Mouse (Mus musculus): ENCODE results near the gene Mthfs.
"Not testable (repeated sequence)": the region's sequence is repeated elsewhere in the genome, so short reads cannot be mapped to it uniquely, and the experiment has no call there.

The Mthfs gene

GRCm38 (mm10) chr9:89240516-89241019 lies 30.1 kb downstream of the Mthfs start:
- DNase-seq (ENCODE audit: low spot score): not testable (repeated sequence)

DNA sequence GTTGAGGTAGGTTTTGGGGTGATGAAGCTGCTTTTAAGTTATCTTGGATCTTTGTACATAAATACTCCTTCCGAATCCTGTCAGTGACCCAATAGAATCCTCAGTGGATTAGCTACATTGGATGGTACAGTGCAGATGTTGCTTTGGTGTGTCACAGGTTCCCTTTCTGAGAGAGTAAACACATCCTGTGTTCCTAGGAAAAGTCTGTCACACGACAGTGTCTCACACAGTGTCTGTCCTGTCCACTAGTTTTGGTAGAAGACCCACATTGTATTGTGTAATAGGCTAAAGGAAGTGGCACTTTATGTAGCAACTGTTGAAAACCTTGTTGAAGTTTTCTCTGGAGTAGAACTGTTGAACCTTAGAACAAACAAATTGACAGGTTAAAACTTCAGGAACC lies 42.9 kb downstream of the Mthfs start:
- DNase-seq (ENCODE audit: low spot score): no peak

DNA sequence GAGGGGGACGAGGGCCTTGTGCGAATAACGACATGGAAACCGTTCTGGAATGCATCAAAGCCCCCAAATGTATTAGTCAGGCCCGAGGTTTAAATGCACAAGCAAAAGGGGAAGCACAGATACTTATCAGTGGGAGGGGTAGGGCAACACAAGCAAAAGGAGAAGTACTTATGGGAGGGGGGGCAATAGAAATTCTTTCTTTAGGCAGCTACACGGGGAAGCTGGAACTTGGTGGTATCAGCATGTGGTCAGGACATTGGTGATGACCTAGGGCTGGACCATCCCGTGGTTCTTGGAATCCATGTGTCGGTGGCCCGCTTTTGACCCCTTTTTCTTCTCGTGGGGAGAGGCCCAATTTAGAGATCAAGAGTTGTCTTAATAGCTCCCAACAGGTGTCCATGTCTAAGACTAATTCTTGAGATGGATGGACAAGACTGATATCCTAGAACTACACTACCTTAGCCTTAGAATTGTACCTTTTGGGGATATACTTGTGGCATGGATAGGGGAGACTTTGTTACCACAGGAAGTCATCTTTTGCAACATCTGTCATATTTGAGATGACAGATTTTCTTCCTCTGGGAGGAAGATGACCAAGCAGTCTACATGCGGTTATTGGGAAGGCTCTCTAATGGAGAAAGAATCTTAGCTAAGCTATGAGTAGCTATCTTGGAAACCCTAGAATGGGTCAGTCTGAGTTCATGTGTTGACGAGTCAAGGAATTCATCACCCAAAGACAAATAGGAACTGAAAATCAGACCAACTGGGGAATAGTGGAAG lies 46.3 kb downstream of the Mthfs start:
- no peak for DNase-seq (ENCODE audit: low spot score)

DNA sequence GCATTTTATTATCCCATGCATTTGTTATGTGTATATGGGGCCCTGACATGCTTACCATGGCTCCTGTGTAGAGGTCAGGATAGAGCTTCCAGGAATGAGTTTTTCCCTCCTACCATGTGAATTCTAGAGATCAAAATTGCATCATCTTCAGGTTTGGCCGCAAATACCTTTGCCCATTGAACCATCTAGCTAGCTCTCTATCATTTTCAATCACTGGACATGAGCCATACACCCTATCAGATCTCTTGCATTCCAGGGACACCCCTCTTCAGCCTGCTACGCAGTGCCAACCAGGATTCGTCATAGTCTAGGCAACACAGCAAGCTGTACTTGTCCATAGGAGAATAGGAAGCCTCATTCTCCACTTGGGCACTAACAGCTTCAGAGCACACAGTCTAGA lies 53.5 kb downstream of the Mthfs start:
- DNase-seq (ENCODE audit: low spot score): no peak

DNA sequence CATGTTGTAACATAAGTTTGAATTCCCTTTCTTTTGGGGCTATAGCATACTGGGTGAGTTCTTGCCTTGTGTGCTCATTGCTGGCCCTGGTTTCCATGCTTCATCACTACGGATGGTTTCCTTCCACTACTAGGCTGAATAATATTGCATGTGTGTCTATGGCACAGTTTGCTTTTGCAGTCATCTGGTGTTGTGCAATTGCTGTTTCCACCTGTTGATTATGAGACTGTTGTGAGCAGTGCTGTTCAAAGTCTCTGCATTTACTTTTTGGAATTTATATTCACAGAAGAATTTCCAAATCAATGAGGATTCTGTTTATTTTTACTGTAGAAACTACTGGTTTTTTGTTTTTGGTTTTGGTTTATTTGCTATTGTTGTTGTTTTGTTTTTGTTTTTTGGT lies 54.1 kb downstream of the Mthfs start:
- no peak for DNase-seq (ENCODE audit: low spot score)

DNA sequence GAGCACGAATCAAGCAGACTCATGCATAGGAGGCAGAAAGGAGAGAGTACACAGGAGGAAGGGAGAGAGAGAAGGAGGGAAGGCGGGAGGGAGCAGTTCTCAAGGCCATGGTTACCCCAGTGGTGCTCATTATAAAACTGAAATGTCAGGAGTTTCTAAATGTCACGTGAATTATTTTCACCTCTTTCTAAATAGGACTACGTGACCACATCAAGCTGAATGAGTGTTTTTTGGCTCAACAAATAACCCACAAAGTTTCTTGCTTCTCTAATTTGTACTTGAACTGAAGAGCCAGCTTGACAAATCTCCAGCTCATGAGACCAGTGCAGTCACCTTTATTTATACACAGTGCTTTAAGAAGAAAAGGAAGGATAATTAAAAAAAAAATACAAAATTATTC lies 56.6 kb downstream of the Mthfs start:
- DNase-seq (ENCODE audit: low spot score): no peak

- DNase-seq (ENCODE audit: low spot score): no peak
These were observed 57.1 kb downstream of the Mthfs start for GRCm38 (mm10) chr9:89267572-89267971.

DNA sequence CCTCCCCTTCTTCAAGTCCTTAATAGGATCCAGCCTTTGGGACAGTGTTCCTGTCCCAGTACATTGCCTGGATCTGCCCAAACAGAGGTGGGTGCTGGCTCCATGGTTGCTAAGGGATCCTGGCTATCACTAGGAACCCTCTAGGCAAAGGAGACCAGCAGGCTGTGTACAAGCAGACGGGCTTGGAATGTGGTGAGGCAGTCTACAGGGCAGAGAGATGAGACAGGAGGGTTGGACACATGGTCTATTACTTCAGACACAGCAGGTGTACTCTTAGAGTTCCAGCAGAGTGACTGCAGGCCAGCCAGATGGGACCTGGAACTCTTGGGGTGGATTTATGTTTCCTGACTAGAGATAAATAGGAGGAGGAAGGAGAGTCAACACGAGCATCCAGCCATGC lies 59.9 kb downstream of the Mthfs start:
- DNase-seq (ENCODE audit: low spot score): no peak

GRCm38 (mm10) chr9:89273766-89274165 lies 63.3 kb downstream of the Mthfs start:
- no peak for DNase-seq (ENCODE audit: low spot score)

DNA sequence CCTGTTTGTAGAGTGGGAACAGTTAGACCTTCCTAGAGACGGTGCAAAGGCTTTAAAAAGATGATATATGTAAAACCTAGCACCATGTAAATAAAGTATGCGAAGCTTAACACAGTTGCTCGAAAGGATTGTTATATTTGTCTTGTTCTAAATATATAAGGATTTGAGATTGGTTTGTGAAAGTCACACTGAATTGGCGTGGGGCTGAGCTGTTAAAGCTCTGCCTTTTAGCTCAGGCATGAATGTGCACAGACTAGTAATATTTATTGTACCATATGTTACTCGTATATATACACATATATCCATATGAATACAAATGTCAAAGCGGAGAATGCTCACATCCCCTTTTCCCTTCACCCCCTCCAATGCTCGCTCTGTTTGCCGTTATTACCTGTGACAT lies 67.7 kb downstream of the Mthfs start:
- DNase-seq (ENCODE audit: low spot score): no peak

- no peak for DNase-seq (ENCODE audit: low spot score)
These were observed 72.0 kb downstream of the Mthfs start for GRCm38 (mm10) chr9:89282374-89283068.

- no peak for DNase-seq (ENCODE audit: low spot score)
These were observed 77.6 kb downstream of the Mthfs start for GRCm38 (mm10) chr9:89288037-89288436.

- DNase-seq (ENCODE audit: low spot score): no peak
These were observed 82.9 kb downstream of the Mthfs start for GRCm38 (mm10) chr9:89293364-89293763.

DNA sequence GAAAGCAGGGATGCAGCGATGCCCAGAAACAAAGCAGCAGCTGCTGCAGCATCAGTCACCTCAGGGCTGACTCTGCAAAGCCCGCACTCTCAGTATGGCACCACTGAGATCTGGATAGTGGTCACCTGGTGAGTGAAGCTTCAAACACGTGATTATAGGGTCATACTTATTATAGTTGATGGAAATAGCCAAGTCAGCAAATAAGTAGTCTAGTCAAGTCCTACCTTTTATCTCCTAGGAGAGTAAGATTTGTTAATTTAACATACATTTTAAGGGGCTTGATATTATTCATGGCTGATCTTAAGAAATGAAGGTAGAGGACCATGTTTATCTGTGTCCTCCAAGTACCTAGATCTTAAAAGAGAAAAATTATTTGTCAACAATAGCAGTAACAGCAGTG lies 83.6 kb downstream of the Mthfs start:
- DNase-seq (ENCODE audit: low spot score): no peak

DNA sequence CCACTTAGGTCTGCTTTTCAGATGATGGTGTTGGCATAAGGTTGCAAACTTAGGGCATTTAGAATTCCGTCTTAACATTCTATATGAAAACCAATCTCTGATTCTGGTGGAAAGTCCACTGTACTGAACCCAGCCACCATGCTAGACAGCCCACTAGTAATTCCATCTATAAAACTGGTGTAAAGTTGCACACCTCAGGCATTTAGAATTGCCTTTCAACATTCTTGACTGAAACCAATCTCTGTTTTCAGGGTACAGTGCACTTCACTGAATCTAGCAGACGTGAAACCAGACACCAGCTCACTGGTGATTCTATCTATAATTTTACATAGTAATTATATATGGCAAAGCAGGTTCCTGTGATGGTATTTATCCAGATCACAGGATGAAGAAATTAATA lies 95.2 kb downstream of the Mthfs start:
- no peak for DNase-seq (ENCODE audit: low spot score)

- no peak for DNase-seq (ENCODE audit: low spot score)
These were observed 98.1 kb downstream of the Mthfs start for GRCm38 (mm10) chr9:89308357-89309194.

- no peak for DNase-seq (ENCODE audit: low spot score)
These were observed 98.7 kb downstream of the Mthfs start for GRCm38 (mm10) chr9:89309195-89309535.

DNA sequence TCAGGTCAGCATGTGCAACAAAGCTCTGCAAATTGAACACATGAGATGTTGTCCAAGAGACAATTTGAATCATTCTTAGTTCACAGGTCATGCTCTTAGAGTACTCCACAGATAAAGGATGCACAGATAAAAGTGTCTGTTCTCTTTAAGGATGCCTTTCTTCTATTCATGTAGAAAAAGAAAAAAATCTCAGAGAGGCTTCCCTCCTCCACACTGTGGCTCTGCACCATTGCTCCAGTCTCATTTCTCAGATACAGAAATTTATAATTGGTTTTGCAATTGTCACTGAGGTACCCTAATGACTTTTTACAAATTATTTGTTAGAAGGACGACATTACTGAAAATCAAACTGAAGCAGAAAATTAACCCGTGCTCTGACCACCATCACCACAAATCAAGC lies 101.2 kb downstream of the Mthfs start:
- DNase-seq (ENCODE audit: low spot score): no peak

GRCm38 (mm10) chr9:89373731-89374130 lies 163.3 kb downstream of the Mthfs start:
- no peak for DNase-seq (ENCODE audit: low spot score)

DNA sequence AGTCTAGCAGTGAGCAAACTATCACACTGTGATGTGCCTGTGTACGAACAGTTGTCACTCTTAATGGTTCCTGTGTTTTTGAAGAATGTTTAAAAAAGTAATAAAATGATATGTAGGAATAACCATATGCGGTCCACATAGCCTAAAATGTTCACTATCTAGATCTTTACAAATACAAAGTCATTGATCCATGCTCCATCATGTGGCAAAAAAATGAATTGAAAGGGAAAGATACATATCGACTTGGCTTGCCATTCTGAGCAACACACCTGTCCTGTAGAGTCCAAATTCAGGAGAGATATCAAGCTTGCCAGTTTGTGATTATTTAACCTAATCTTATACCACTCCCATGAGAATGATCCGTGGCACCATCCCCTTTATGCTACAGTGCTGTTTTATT lies 164.2 kb downstream of the Mthfs start:
- no peak for DNase-seq (ENCODE audit: low spot score)

GRCm38 (mm10) chr9:89403031-89403430 lies 192.6 kb downstream of the Mthfs start:
- DNase-seq (ENCODE audit: low spot score): no peak
